Mouse (Mus musculus) lung, postnatal 0 days (tissue): ENCODE data around the gene Btbd3. TPM values are rescaled to one million over a fixed set of nuclear protein-coding genes. Genes with fewer than 3 reads are reported as not detected.

ENCODE experiments used
- ATAC-seq: fragments of 200-750 bp; cut with Nextera tagmentation; 2 replicates; pipeline ENCODE4 v1.8.0; 2017; ENCODE audit warnings: moderate library complexity
- DNase-seq: peaks from one replicate; pipeline ENCODE4 v3.0.0-alpha.2; 2016; ENCODE audit warnings: low spot score
- H3K27ac ChIP-seq: fragments of 300-500 bp; sonication (generic); 2 replicates; pipeline ENCODE4 v1.5.1; 2014; ENCODE audit warnings: antibody characterized with exemption, mild to moderate bottlenecking, low read length, mixed read lengths
- H3K27me3 ChIP-seq: fragments of 300-500 bp; sonication (generic); replicated peaks from 2 replicates; pipeline ENCODE4 v1.6.1; 2014; ENCODE audit warnings: low read length, mixed read lengths; ENCODE audit not compliant: insufficient read depth
- H3K36me3 ChIP-seq: fragments of 300-500 bp; sonication (generic); 2 replicates; pipeline ENCODE4 v1.6.1; 2014; ENCODE audit warnings: low read length, mixed read lengths; ENCODE audit not compliant: insufficient read depth
- H3K4me1 ChIP-seq: fragments of 300-500 bp; sonication (generic); 2 replicates; pipeline ENCODE4 v1.6.1; 2014; ENCODE audit warnings: antibody characterized with exemption, low read depth, low read length, mixed read lengths; ENCODE audit not compliant: insufficient read depth
- H3K4me2 ChIP-seq: fragments of 300-500 bp; sonication (generic); replicated peaks from 2 replicates; pipeline ENCODE4 v1.6.1; 2014; ENCODE audit warnings: low read depth, mild to moderate bottlenecking, low read length, moderate library complexity, mixed read lengths
- H3K4me3 ChIP-seq: fragments of 300-500 bp; sonication (generic); 2 replicates; pipeline ENCODE4 v1.5.1; 2014; ENCODE audit warnings: low read depth, low read length
- H3K9ac ChIP-seq: fragments of 300-500 bp; sonication (generic); replicated peaks from 2 replicates; pipeline ENCODE4 v1.6.1; 2014; ENCODE audit warnings: low read depth, mild to moderate bottlenecking
- H3K9me3 ChIP-seq: fragments of 300-500 bp; sonication (generic); 2 replicates; pipeline ENCODE4 v1.6.1; 2016; ENCODE audit warnings: low read length, mixed read lengths
- CTCF ChIP-seq: IDR thresholded peaks from 2 replicates; pipeline ENCODE4 v1.5.1; 2016; ENCODE audit warnings: antibody characterized with exemption, mild to moderate bottlenecking
- EP300 ChIP-seq: IDR thresholded peaks from 2 replicates; pipeline ENCODE4 v1.6.1; 2016; ENCODE audit warnings: antibody characterized with exemption, mild to moderate bottlenecking, control low read depth
- WGBS: fragments of 180-500 bp; shearing (Covaris S2); extraction: QIAGEN DNeasy Blood & Tissue Kit; methylation state at CpG from one replicate; pipeline ENCODE4 v1.1.7; 2014; 5-methylcytosine and 5-hydroxymethylcytosine counted together
- polyA plus RNA-seq: library from polyadenylated mRNA; unstranded; fragments of >200 nt; fragmentation: Nextera tagmentation; extraction: Ambion mirVana; gene quantifications from 2 replicates; pipeline ENCODE4 v1.2.1, GENCODE M21; 2015

The Btbd3 gene
- polyA plus RNA-seq, 1 experiment from 2014 or later = 58.6 TPM

DNA sequence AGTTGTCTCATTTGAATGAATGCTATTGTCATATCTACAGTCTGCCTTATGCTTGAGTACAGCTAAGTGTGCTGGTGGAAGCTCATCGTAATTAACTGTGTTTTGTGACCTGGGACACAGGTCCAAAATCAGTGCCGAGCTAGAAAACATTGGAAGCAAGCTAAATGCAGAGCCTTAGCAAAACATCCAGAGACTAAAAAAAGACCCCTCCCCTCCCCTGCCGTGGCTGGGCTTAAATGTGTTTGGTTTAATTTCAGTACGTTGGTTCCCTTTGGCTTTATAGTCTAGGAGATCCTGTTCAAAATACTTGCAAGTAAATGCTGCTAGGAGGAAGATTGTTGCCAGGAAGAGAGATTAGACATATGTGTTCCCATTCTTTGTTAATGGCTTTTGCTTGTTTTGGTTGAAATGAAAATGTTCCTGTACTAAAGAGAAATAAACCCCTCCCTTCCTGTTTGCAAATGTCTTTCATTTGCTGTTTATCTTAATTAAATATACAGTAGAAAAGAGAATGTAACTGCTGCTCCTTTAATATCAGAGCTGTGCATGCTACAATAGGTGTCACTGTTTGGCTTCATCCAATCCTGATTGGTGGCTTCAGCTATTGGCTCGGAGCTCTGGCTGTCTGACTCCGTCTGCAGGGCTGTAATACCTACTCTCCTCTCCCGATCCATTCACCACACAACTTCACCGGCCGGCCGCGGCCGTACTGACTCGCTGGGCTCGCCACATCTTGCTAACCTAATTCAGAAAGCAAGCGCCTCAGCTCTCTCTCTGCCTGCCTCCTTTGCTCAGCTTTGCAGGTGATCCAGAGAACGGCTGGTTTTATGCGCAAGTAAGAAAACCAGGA lies 21.7 kb downstream of the Btbd3 start:
- H3K9ac ChIP-seq = peak overlapping the region; percentile 64
- WGBS = 6% methylated on average over 17 of the region's 17 CpGs
- peak overlapping the region; percentile 86 for H3K27ac ChIP-seq
- TF ChIP-seq CTCF (peak; percentile 39; the same call in 1 of the 2 replicates), EP300 (peak; percentile 97)
- DNase-seq (peak; percentile 93), ATAC-seq (peak; percentile 91)
- H3K36me3 ChIP-seq = no peaks in the 10 kb centered on the region
- no peaks in the 10 kb centered on the region for H3K27me3 ChIP-seq
- peak overlapping the region; percentile 58 for H3K4me2 ChIP-seq
- H3K4me1 ChIP-seq = peaks cover 28% of the 10 kb centered on the region
- H3K9me3 ChIP-seq = no peaks in the 10 kb centered on the region
- peak overlapping the region; percentile 48 for H3K4me3 ChIP-seq

DNA sequence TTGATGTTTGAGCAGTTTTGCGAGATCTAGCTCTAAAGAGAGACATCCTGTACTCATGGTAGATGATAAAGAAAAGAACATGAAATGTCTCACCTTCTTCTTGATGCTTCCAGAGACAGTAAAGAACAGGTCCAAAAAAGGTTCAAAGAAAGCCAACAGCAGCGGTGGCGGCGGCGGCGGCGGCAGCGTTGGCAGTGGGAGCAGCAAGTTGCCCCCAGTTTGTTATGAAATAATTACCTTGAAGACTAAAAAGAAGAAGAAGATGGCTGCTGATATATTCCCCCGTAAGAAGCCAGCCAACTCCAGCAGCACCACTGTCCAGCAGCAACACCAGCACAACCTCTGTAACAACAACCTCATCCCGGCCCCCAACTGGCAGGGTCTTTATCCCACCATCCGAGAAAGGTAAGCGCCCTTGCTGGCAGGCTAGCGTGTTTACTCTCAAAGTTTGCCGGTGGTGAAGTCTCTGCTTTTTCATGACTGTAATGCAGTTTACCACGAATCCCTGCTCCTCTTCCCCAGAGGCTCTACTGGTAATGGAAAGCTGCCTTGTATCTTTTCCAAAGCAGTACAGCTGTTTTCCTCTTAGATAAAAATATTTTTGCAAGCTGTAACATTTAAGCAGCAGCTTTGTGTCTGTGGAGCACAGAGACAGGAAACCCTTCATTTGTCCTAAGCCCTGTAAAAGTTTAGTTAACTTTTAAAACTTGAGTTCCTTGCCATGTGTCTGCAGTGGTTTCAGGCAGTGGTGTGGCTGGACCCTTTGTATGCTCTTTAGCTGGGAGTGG lies 22.7 kb downstream of the Btbd3 start:
- peak; percentile 61 for DNase-seq
- Histone ChIP-seq H3K9ac (peak overlapping the region; percentile 64), H3K27ac (peak overlapping the region; percentile 86), H3K9me3 (no peaks in the 10 kb centered on the region), H3K4me1 (peaks cover 24% of the 10 kb centered on the region), H3K4me2 (peak overlapping the region; percentile 58), H3K27me3 (no peaks in the 10 kb centered on the region), H3K36me3 (peaks cover 5% of the 10 kb centered on the region; the same call in 1 of the 2 replicates), H3K4me3 (peak overlapping the region; percentile 48)
- WGBS = 26% methylated on average over 15 of the region's 15 CpGs
- no peak for TF ChIP-seq EP300
- no peak for TF ChIP-seq CTCF
- no peak for ATAC-seq

DNA sequence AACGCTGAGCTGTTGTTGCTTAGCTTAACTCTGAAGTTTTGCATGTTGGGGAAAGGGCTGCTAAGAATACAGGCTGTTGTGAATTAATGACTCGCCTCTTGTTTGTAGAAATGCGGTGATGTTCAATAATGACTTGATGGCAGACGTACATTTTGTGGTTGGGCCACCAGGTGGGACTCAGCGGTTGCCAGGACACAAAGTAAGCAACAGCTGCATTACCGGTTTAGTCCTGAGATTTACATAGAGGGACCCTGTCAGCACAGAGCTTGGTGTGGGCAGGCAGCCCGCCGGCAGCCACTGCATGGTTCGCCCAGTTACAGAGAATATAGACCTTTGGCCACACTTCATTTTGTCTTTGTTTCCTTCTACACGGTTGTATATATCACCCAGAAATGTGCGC lies 23.3 kb downstream of the Btbd3 start:
- ATAC-seq = 0 out of 2 replicates have a peak, but pooled peaks have one; percentile 8

DNA sequence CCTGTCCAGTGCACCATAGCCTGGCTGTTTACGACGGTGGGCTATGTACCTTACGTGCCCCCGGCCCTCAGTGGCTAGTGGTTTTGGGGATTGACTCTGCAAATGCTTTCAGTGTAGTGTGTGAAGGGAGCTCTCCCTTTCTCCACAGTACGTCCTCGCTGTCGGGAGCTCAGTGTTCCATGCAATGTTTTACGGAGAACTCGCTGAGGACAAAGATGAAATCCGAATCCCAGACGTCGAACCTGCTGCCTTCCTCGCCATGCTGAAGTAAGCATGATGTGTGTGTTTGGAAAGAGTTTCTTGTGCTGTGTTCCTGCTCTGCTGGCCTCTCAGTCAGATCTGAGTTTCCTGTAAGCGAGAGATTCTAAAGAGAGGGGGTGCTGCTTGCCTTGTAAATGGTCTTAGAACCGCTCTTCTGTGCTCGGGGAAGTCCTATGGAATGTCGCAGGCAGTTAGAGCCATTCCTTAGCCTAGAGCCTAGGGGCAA lies 23.9 kb downstream of the Btbd3 start:
- Histone ChIP-seq H3K9ac (peak overlapping the region; percentile 64), H3K27me3 (no peaks in the 10 kb centered on the region), H3K27ac (peak overlapping the region; percentile 86), H3K36me3 (peaks cover 7% of the 10 kb centered on the region; the same call in 1 of the 2 replicates), H3K4me2 (peak overlapping the region; percentile 58), H3K4me1 (peaks cover 18% of the 10 kb centered on the region), H3K4me3 (peak overlapping the region; percentile 48), H3K9me3 (no peaks in the 10 kb centered on the region)
- ATAC-seq (peak; percentile 39), DNase-seq (peak; percentile 85)
- 27% methylated on average over 17 of the region's 17 CpGs for WGBS
- TF ChIP-seq EP300 (no peak), CTCF (peak; percentile 60)

More for the DNA sequence above, 23.3 kb downstream of the Btbd3 start:
- Histone ChIP-seq H3K4me3 (peak overlapping the region; percentile 48), H3K27ac (peak overlapping the region; percentile 86), H3K9ac (peak overlapping the region; percentile 64), H3K36me3 (peaks cover 7% of the 10 kb centered on the region; the same call in 1 of the 2 replicates), H3K4me2 (peak overlapping the region; percentile 58), H3K9me3 (no peaks in the 10 kb centered on the region), H3K27me3 (no peaks in the 10 kb centered on the region), H3K4me1 (peaks cover 18% of the 10 kb centered on the region)
- TF ChIP-seq CTCF (peak; percentile 33; the same call in 1 of the 2 replicates), EP300 (no peak)
- DNase-seq = peak; percentile 47
- 17% methylated on average over 11 of the region's 11 CpGs for WGBS

DNA sequence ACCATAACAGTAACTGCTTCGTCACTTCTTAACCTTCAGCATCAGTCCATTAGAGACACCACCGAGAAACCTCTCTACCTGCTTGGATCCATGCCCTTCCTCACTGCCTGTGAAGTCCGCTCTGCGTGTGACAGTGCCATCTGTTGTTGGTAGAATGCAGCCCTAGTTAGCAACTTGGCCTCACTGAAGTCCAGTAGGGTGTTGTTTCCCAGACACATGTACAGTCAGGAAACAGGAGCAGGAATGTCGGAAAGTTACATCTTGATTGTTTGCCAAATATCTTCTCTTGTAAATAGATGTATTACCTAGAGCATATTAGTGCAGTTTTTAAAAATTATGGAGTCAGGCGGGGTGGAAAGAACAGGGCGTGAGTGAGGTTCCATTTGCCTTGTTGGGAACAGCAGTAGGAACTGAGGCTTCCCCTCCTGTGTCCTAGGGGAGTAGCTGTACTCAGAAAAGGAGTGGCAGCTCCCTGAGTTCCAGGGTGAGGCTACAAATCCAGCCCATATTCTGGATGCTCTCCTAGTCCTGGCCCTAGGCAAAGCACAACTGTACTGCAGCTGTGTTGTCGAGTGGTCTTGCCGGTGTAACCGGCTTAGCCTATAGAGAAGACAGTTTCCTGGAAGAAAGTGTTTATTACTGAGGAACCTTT lies 25.3 kb downstream of the Btbd3 start:
- TF ChIP-seq CTCF (peak; percentile 73), EP300 (no peak; the same call in 1 of the 2 replicates)
- H3K4me1 ChIP-seq = peaks cover 9% of the 10 kb centered on the region
- H3K36me3 ChIP-seq = peaks cover 7% of the 10 kb centered on the region; the same call in 1 of the 2 replicates
- peak overlapping the region; percentile 42 for H3K4me2 ChIP-seq
- no peaks in the 10 kb centered on the region for H3K27me3 ChIP-seq
- 55% methylated on average over 10 of the region's 10 CpGs for WGBS
- H3K9ac ChIP-seq = no peak overlapping the region
- DNase-seq (peak; percentile 55), ATAC-seq (no peak)
- no peaks in the 10 kb centered on the region for H3K9me3 ChIP-seq
- no peak overlapping the region for H3K27ac ChIP-seq
- H3K4me3 ChIP-seq = peak overlapping the region; percentile 27
